Comparison of ENCODE assay signal across 8 mouse cellular contexts in the genomic region with DNA sequence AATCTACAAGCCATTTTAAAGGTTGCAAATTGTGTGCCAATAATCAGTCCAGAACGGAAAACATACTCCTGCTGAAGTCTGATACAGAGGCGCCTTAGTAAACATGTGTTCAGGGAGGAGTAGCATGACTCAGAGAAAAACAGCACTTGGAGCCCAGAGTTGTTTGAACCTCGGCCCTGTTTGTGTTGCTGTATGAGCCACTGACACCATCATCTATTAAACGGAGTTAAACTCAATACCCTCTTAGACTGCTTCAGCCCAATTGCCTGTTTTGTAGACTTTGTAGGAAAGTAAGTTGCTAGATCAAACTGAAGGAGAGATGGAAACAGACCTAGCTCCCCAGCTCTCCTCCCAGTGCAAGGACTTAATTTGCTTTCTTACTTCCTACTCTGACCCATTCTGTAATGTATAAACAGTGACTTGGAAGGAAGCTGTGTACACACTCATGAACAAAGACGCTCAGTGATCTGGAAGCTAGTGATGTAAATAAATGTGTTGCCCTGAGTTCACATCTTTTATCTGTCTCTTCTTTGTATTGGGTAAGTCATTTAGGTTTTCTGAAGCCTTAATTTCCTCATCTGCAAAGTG. TPM values are rescaled to one million over a fixed set of nuclear protein-coding genes. Genes with fewer than 3 reads are reported as not detected.
DNase-seq lines count a peak whose midpoint lies in the region; ATAC-seq and TF ChIP-seq lines count a peak whose summit lies in the region.

No protein-coding gene starts in this region.

- no peak for TF ChIP-seq EP300 in heart, postnatal 0 days (IDR thresholded peaks at IDR 0.05; ENCODE audit: low read depth)
- TF ChIP-seq EP300 in liver, postnatal 0 days (IDR thresholded peaks at IDR 0.05; ENCODE audit: low read depth), result peak; percentile 90

- H3K27me3 ChIP-seq in heart, postnatal 0 days (ENCODE audit: control insufficient read depth, insufficient read depth, low read length), result no peaks in the 10 kb centered on the region
- H3K27me3 ChIP-seq in liver, postnatal 0 days (ENCODE audit: insufficient read depth, low read length), result no peaks in the 10 kb centered on the region
- H3K27me3 ChIP-seq in stomach, embryonic 15.5 days (replicated peaks), result no peaks in the 10 kb centered on the region

- WGBS in heart, postnatal 0 days, result 21% methylated on average over 5 of the region's 5 CpGs
- WGBS in liver, postnatal 0 days (ENCODE audit: insufficient replicate concordance), result 9% methylated on average over 5 of the region's 5 CpGs
- 15% methylated on average over 5 of the region's 5 CpGs for WGBS in stomach, embryonic 15.5 days

- H3K4me1 ChIP-seq in heart, postnatal 0 days (ENCODE audit: control insufficient read depth, insufficient read depth), result peaks cover 19% of the 10 kb centered on the region
- peaks cover 20% of the 10 kb centered on the region for H3K4me1 ChIP-seq in liver, postnatal 0 days (ENCODE audit: insufficient read depth)
- peaks cover 11% of the 10 kb centered on the region; the same call in 1 of the 2 replicates for H3K4me1 ChIP-seq in stomach, embryonic 15.5 days

- H3K9me3 ChIP-seq in heart, postnatal 0 days (replicated peaks; ENCODE audit: control insufficient read depth, low read length), result no peaks in the 10 kb centered on the region
- H3K9me3 ChIP-seq in liver, postnatal 0 days (ENCODE audit: low read length), result no peaks in the 10 kb centered on the region
- no peaks in the 10 kb centered on the region for H3K9me3 ChIP-seq in stomach, embryonic 15.5 days

- peak overlapping the region; percentile 99 for H3K27ac ChIP-seq in heart, postnatal 0 days (ENCODE audit: low read depth)
- peak overlapping the region; percentile 100 for H3K27ac ChIP-seq in liver, postnatal 0 days (ENCODE audit: low read depth)
- peak overlapping the region; percentile 99 for H3K27ac ChIP-seq in stomach, embryonic 15.5 days

- TF ChIP-seq CTCF in heart, postnatal 0 days (IDR thresholded peaks at IDR 0.05; ENCODE audit: low read depth), result no peak
- TF ChIP-seq CTCF in liver, postnatal 0 days (IDR thresholded peaks at IDR 0.05; ENCODE audit: low read depth), result no peak

- H3K36me3 ChIP-seq in heart, postnatal 0 days (replicated peaks; ENCODE audit: control insufficient read depth, insufficient read depth, low read length), result no peaks in the 10 kb centered on the region
- 0 out of 2 replicates have a peak, but pooled peaks cover 3% of the 10 kb centered on the region for H3K36me3 ChIP-seq in liver, postnatal 0 days (replicated peaks; ENCODE audit: insufficient read depth, low read length)
- H3K36me3 ChIP-seq in stomach, embryonic 15.5 days, result no peaks in the 10 kb centered on the region

- peak; percentile 7 for DNase-seq in ovary, postnatal 10 days (ENCODE audit: low spot score)
- DNase-seq in ovary, postnatal 36 days (ENCODE audit: low spot score), result no peak
- peak; percentile 25 for DNase-seq in c-Kit-positive CD71-negative TER-119-negative erythroid progenitor cells, embryonic 14.5 days (ENCODE audit: low read depth)
- DNase-seq in heart, postnatal 0 days (ENCODE audit: low spot score), result no peak
- DNase-seq in liver, postnatal 0 days, result peak; percentile 53
- DNase-seq in right cerebral cortex, adult 2 months (ENCODE audit: low spot score in 2 of 2), result no peak
- DNase-seq in retina, postnatal 1 day, result no peak

- H3K4me2 ChIP-seq in heart, postnatal 0 days (ENCODE audit: low read depth, low read length), result peak overlapping the region; percentile 66
- peak overlapping the region; percentile 66 for H3K4me2 ChIP-seq in liver, postnatal 0 days (ENCODE audit: low read depth, low read length)
- H3K4me2 ChIP-seq in stomach, embryonic 15.5 days, result peak overlapping the region; percentile 80

- H3K4me3 ChIP-seq in heart, postnatal 0 days (ENCODE audit: low read depth, low read length), result peak overlapping the region; percentile 86
- H3K4me3 ChIP-seq in liver, postnatal 0 days (ENCODE audit: low read depth, low read length), result peak overlapping the region; percentile 91
- H3K4me3 ChIP-seq in stomach, embryonic 15.5 days (replicated peaks), result peak overlapping the region; percentile 93

- peak overlapping the region; percentile 97 for H3K9ac ChIP-seq in heart, postnatal 0 days (replicated peaks; ENCODE audit: low read depth, low read length)
- peak overlapping the region; percentile 98 for H3K9ac ChIP-seq in liver, postnatal 0 days (replicated peaks)
- peak overlapping the region; percentile 97; the same call in 1 of the 2 replicates for H3K9ac ChIP-seq in stomach, embryonic 15.5 days

- peak; percentile 12; the same call in 1 of the 2 replicates for ATAC-seq in heart, postnatal 0 days (ENCODE audit: insufficient read depth, low read depth)
- ATAC-seq in liver, postnatal 0 days, result peak; percentile 68
- ATAC-seq in stomach, embryonic 15.5 days (ENCODE audit: insufficient read depth, low FRiP score, low read depth), result peak; percentile 61

RNA-seq across cellular contexts. Expression of a gene that starts 0.9 kb away (rescaled TPM):
- 13.3 and 23.6 TPM in 2 replicates for total RNA-seq in heart, postnatal 0 days (2014; rRNA removed; ENCODE audit: low replicate concordance)
- polyA plus RNA-seq in heart, postnatal 0 days (2015; fragmentation: Nextera tagmentation; extraction: Ambion mirVana), result 14.9 and 15.3 TPM in 2 replicates
- 16.3 and 19.4 TPM in 2 replicates for polyA plus RNA-seq in liver, postnatal 0 days (2015; fragmentation: Nextera tagmentation; extraction: Ambion mirVana)
- polyA plus RNA-seq in stomach, embryonic 15.5 days (2015; fragmentation: Nextera tagmentation; extraction: Ambion mirVana), result 31.2 and 33.6 TPM in 2 replicates

Comparison
In these comparisons a context has a peak if more than half of its experiments do, and no peak if none do; other contexts are left out.
1. DNase-seq: peak in ovary, postnatal 10 days (single experiment), c-Kit-positive CD71-negative TER-119-negative erythroid progenitor cells, embryonic 14.5 days (single experiment) and liver, postnatal 0 days (single experiment); none in ovary, postnatal 36 days (single experiment), heart, postnatal 0 days (single experiment), right cerebral cortex, adult 2 months (0 of 2) and retina, postnatal 1 day (single experiment).
2. ATAC-seq: peak in every context shown above with its lines; median percentile 68 in liver, postnatal 0 days; 61 in stomach, embryonic 15.5 days; 12 in heart, postnatal 0 days.
3. Peak in every context shown above with its lines, with median percentiles within 50 percentile points of each other: H3K27ac ChIP-seq, H3K4me2 ChIP-seq, H3K4me3 ChIP-seq and H3K9ac ChIP-seq.